ENCODE assay signal across 9 mouse cellular contexts in the genomic region with DNA sequence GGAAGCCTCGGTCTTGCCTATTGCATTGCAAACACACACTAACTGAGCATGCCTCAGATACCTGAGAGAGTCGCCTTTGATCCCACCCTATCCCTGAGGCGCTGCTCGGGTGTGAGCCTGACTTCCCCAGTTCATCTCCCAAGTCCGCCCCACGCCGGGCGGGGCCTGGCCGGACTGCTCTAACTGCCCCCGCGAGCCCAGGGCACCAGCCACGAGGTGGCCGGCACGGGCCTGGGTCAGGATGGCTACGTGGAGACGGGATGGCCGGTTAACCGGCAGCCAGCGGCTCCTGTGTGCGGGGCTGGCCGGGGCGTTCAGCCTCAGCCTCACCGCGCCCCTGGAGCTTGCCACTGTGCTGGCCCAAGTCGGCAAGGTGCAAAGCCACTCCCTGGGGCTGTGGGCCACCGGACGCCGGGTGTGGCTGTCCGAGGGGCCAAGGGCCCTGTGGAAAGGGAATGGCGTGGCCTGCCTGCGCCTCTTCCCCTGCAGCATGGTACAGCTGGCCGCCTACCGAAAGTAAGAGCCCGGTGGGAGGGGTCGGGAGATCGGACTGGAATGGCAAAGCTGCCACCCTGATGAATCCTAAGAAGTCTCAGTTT. TPM values are rescaled to one million over a fixed set of nuclear protein-coding genes. Genes with fewer than 3 reads are reported as not detected.
A peak's percentile ranks its signal among the peaks of the same experiment; 100 is the strongest.
DNase-seq lines count a peak whose midpoint lies in the region; ATAC-seq and TF ChIP-seq lines count a peak whose summit lies in the region.
"Had no signal": no experiment of that assay in that cellular context is flagged by ENCODE, and none has a peak within 500 bp of the region (broad histone marks: within the 10 kb centered on the region; RNA-seq: fewer than 3 reads in every experiment).

A gene (plus strand): TSS at position 157 of the 599 bp plus-strand sequence.

- WGBS in kidney, adult 2 months = 3% methylated on average over 36 of the region's 36 CpGs
- WGBS in lung, embryonic 16.5 days = 16% methylated on average over 34 of the region's 36 CpGs
- WGBS in small intestine, adult 2 months = 13% methylated on average over 36 of the region's 36 CpGs

- no peaks in the 10 kb centered on the region for H3K36me3 ChIP-seq in kidney, adult 2 months (ENCODE audit: control insufficient read depth, insufficient read depth, low read length)
- no peaks in the 10 kb centered on the region for H3K36me3 ChIP-seq in lung, embryonic 16.5 days (ENCODE audit: control insufficient read depth, insufficient read depth, low read length)
- H3K36me3 ChIP-seq in small intestine, adult 2 months (ENCODE audit: control insufficient read depth, insufficient read depth, low read length) = no peaks in the 10 kb centered on the region

- TF ChIP-seq POLR2A in kidney, adult 2 months (IDR thresholded peaks at IDR 0.05; ENCODE audit: low read depth, low read length) = no peak
- TF ChIP-seq POLR2A in small intestine, adult 2 months (IDR thresholded peaks at IDR 0.05; ENCODE audit: low read depth, low read length) = no peak

- H3K4me1 ChIP-seq in kidney, adult 2 months (ENCODE audit: control insufficient read depth, insufficient read depth, low read length) = no peaks in the 10 kb centered on the region
- peaks cover 4% of the 10 kb centered on the region; the same call in 1 of the 2 replicates for H3K4me1 ChIP-seq in lung, embryonic 16.5 days (replicated peaks; ENCODE audit: control insufficient read depth, insufficient read depth, low read length)
- H3K4me1 ChIP-seq in small intestine, adult 2 months (ENCODE audit: control insufficient read depth, insufficient read depth, insufficient read length, low read length) = 0 out of 2 replicates have a peak, but pooled peaks cover 1% of the 10 kb centered on the region

- peak within 1 kb of the TSS; percentile 41 for H3K4me3 ChIP-seq in kidney, adult 2 months (ENCODE audit: insufficient read depth, low read depth, low read length)
- peak within 1 kb of the TSS; percentile 46 for H3K4me3 ChIP-seq in lung, embryonic 16.5 days (ENCODE audit: low read length)
- H3K4me3 ChIP-seq in small intestine, adult 2 months (ENCODE audit: low read depth, low read length) = peak within 1 kb of the TSS; percentile 73

- TF ChIP-seq CTCF in kidney, adult 2 months (conservative IDR thresholded peaks at IDR 0.05; ENCODE audit: insufficient read depth, insufficient read length, low read depth, low read length) = no peak
- no peak for TF ChIP-seq CTCF in small intestine, adult 2 months (IDR thresholded peaks at IDR 0.05; ENCODE audit: extremely low read depth, insufficient read length, insufficient replicate concordance, low read depth, low read length)

- peak; percentile 50 for ATAC-seq in granulocyte monocyte progenitor cell, adult 5-6 weeks (replicated peaks; ENCODE audit: poor library complexity, severe bottlenecking)
- ATAC-seq in lung, embryonic 16.5 days (ENCODE audit: low read depth) = peak; percentile 37
- ATAC-seq in megakaryocyte progenitor cell, adult 5-6 weeks (replicated peaks; ENCODE audit: poor library complexity) = no peak

- peak within 1 kb of the TSS; percentile 72 for H3K9ac ChIP-seq in lung, embryonic 16.5 days (ENCODE audit: low read length)

- H3K27ac ChIP-seq in kidney, adult 2 months (ENCODE audit: insufficient read depth, low read depth, low read length) = 0 out of 2 replicates have a peak within 1 kb of the TSS, but pooled peaks have one; percentile 3
- H3K27ac ChIP-seq in lung, embryonic 16.5 days (ENCODE audit: low read length) = no peak within 1 kb of the TSS
- peak within 1 kb of the TSS; percentile 7; the same call in 1 of the 2 replicates for H3K27ac ChIP-seq in small intestine, adult 2 months (ENCODE audit: insufficient read depth, low read depth, low read length)

- H3K4me2 ChIP-seq in lung, embryonic 16.5 days (ENCODE audit: low read depth, low read length) = peak within 1 kb of the TSS; percentile 72

- DNase-seq in cerebellum, postnatal 25 days = peak; percentile 15 to 24
- no peak for DNase-seq in cerebellum, postnatal 4 days (ENCODE audit: low spot score in 2 of 2)
- DNase-seq in adrenal gland, postnatal 25 days = peak; percentile 46
- no peak for DNase-seq in kidney, adult 2 months

- no peaks in the 10 kb centered on the region for H3K27me3 ChIP-seq in kidney, adult 2 months (replicated peaks; ENCODE audit: control insufficient read depth, insufficient read depth, low read length)
- no peaks in the 10 kb centered on the region for H3K27me3 ChIP-seq in lung, embryonic 16.5 days (ENCODE audit: control insufficient read depth, insufficient read depth, low read depth, low read length)
- H3K27me3 ChIP-seq in small intestine, adult 2 months (ENCODE audit: control insufficient read depth, insufficient read depth, low read length) = no peaks in the 10 kb centered on the region; the same call in 1 of the 2 replicates

- no peaks in the 10 kb centered on the region for H3K9me3 ChIP-seq in lung, embryonic 16.5 days (ENCODE audit: control insufficient read depth, low read length)

RNA-seq across cellular contexts. Expression of the gene that starts here (rescaled TPM):
- 1.7 and 2.0 TPM in 2 replicates for total RNA-seq in adrenal gland, postnatal 25 days (2021)
- 2.5 and 4.3 TPM in 2 replicates for total RNA-seq in granulocyte monocyte progenitor cell, adult 5-6 weeks (2014; fragmentation: Nextera tagmentation)
- total RNA-seq in granulocyte monocyte progenitor cell, adult 5-6 weeks (2017) = 1.0 and 1.2 TPM in 2 replicates
- polyA plus RNA-seq in kidney, adult 2 months (2012; rRNA removed) = 0.97 and 1.6 TPM in 2 replicates
- 2.3 and 2.5 TPM in 2 replicates for polyA plus RNA-seq in lung, embryonic 16.5 days (2015; fragmentation: Nextera tagmentation; extraction: Ambion mirVana)
- polyA plus RNA-seq in small intestine, adult 2 months (2012; rRNA removed) = 0.75 and 1.1 TPM in 2 replicates
- total RNA-seq in megakaryocyte progenitor cell, adult 5-6 weeks (2015) = 3.1 and 3.2 TPM in 2 replicates
- total RNA-seq in megakaryocyte progenitor cell, adult 5-6 weeks (2017) = 0.74 and 1.8 TPM in 2 replicates
- total RNA-seq: left cerebral cortex, postnatal 10 days had no signal

Comparison
In these comparisons a context has a peak if more than half of its experiments do, and no peak if none do; other contexts are left out.
1. DNase-seq: peak in cerebellum, postnatal 25 days (2 of 2) and adrenal gland, postnatal 25 days (single experiment); none in cerebellum, postnatal 4 days (0 of 2) and kidney, adult 2 months (single experiment).
2. Peak in every context shown above with its lines, with median percentiles within 50 percentile points of each other: H3K4me3 ChIP-seq.